Mouse (Mus musculus): ENCODE results near the gene Tcf12. TPM values are rescaled to one million over a fixed set of nuclear protein-coding genes. Genes with fewer than 3 reads are reported as not detected.

The Tcf12 gene
- total and polyA plus RNA-seq, 3 experiments: 34.7 to 329 (median 80.7) TPM

DNA sequence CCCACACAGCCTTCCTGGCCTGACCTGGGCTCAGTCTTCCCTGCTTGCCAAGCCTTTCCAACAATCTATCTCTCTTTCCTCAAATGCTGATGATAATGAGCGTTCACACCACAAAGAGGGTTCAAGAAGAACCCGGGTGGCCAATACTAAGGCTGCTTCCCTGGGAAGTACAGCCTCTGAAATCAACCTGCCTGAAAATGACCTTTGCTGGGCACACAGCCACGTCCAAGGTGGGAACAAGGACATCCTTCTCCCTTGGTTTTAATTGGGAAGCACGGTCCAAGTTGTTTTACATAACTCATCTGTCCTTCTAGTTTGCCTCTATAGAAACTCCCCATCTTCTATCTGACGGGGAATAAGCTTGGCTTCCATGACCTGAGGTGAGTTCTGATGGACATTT, 312.1 kb downstream of the Tcf12 start:
- H3K9me3 ChIP-seq (replicated peaks): no peaks in the 10 kb centered on the region

DNA sequence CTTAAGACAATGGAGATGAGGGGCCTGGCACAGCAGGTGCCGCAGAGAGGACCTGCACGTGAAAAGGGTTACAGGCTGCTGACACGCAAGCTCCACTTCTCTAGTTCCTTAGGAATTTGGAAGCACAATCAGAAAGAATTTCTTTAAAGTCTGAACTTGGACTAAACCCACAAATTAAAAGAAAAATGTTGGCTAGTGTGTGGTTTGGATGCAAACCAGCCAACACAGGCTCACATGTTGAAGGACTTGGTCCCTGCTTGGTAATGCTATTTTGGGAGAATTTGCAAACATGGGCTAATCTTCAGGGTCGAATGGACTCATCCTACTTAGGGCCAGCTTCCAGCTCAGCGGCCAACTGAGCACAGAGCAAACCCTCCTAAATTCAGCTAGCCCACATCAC, 313.5 kb downstream of the Tcf12 start:
- DNase-seq (ENCODE audit: low spot score) (no peak), ATAC-seq (ENCODE audit: extremely low read depth, insufficient number of reproducible peaks, low FRiP score, poor library complexity, severe bottlenecking) (no peak)
- Histone ChIP-seq H3K27me3 (ENCODE audit: insufficient read depth, low read length) (peaks cover 60% of the 10 kb centered on the region), H3K4me1 (ENCODE audit: insufficient read depth, low read depth, low read length) (no peaks in the 10 kb centered on the region; the same call in 1 of the 2 replicates), H3K36me3 (replicated peaks) (no peaks in the 10 kb centered on the region), H3K4me3 (ENCODE audit: low read depth, low read length) (no peak overlapping the region), H3K9me3 (replicated peaks) (no peaks in the 10 kb centered on the region)
- TF ChIP-seq POLR2AphosphoS5 (IDR thresholded peaks at IDR 0.05; ENCODE audit: insufficient replicate concordance, low read depth, low read length) (no peak), CTCF (IDR thresholded peaks at IDR 0.05; ENCODE audit: low read depth, low read length) (no peak)

More for the DNA sequence above, 312.1 kb downstream of the Tcf12 start:
- H3K4me1 ChIP-seq (ENCODE audit: insufficient read depth, low read depth, low read length): no peaks in the 10 kb centered on the region; the same call in 1 of the 2 replicates
- TF ChIP-seq GATA2 (IDR thresholded peaks at IDR 0.05; ENCODE audit: borderline replicate concordance, low read depth, low read length) (no peak), GATA1 (IDR thresholded peaks at IDR 0.05; ENCODE audit: borderline replicate concordance, low read length) (no peak), TAL1 (conservative IDR thresholded peaks at IDR 0.05; ENCODE audit: low read depth, low read length) (no peak), POLR2AphosphoS5 (IDR thresholded peaks at IDR 0.05; ENCODE audit: insufficient replicate concordance, low read depth, low read length) (no peak), CTCF (IDR thresholded peaks at IDR 0.05; ENCODE audit: low read depth, low read length) (no peak)
- no peak for ATAC-seq (ENCODE audit: extremely low read depth, insufficient number of reproducible peaks, low FRiP score, poor library complexity, severe bottlenecking)
- H3K36me3 ChIP-seq (replicated peaks): no peaks in the 10 kb centered on the region
- H3K4me3 ChIP-seq (ENCODE audit: low read depth, low read length): no peak overlapping the region
- H3K27me3 ChIP-seq (ENCODE audit: insufficient read depth, low read length): peaks cover 69% of the 10 kb centered on the region
- DNase-seq (ENCODE audit: low spot score): no peak

Other genes starting within 250 kb of the Tcf12 start
- gene Zfp280d, start 163.0 kb upstream of the Tcf12 start, total RNA-seq (2014; fragmentation: Nextera tagmentation): 217 and 241 TPM in 2 replicates
- gene Zfp280d, start 163.0 kb upstream of the Tcf12 start, total RNA-seq (2017): 85.4 and 99.5 TPM in 2 replicates
- gene Zfp280d, start 163.0 kb upstream of the Tcf12 start, polyA plus RNA-seq (2012): 5.2 and 5.5 TPM in 2 replicates